Mouse (Mus musculus) spleen, adult 2 months (tissue): ENCODE results near the gene Sdk1.

Source experiments
- CTCF ChIP-seq: fragments of 200-500 bp; IDR thresholded peaks from 2 replicates; pipeline ENCODE4 v1.5.1; 2011; ENCODE audit warnings: mild to moderate bottlenecking, inconsistent platforms; ENCODE audit not compliant: insufficient read depth, insufficient read length, insufficient replicate concordance; ENCODE audit errors: extremely low read depth
- POLR2A ChIP-seq: fragments of 200-500 bp; IDR thresholded peaks from 2 replicates; pipeline ENCODE4 v1.6.1; 2011; ENCODE audit warnings: low read depth, low read length, inconsistent platforms

DNA sequence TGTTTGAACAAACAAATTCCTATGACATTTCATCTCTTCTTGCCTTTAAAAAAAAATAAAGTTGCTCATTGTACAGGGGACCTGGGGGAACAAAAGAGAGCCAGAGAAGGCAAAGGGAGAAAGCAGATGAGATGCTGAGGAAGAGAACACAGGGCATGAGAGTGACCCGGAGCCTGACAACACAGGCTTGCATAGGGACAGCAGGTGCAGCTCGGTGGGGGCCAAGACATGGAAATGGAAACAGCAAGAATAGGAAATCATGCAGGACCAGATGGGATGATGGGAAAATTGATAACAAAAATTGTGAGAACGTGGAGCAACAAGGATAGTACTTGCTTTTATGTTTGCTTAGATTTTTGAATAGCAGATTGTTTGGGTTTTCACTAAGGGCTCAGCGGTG is 488.7 kb downstream of the Sdk1 start:
- TF ChIP-seq CTCF (no peak), POLR2A (no peak)
